Mouse (Mus musculus) spleen, embryonic (tissue): Measurements from ENCODE around the gene Gramd4.

Source experiments
- CTCF ChIA-PET: fragments of 350-600 bp; sonication (Branson Sonifier 250); formaldehyde crosslinking; loops from one replicate; lab custom pipeline; 2022; lab: Charles Lee

Gene Gramd4

DNA sequence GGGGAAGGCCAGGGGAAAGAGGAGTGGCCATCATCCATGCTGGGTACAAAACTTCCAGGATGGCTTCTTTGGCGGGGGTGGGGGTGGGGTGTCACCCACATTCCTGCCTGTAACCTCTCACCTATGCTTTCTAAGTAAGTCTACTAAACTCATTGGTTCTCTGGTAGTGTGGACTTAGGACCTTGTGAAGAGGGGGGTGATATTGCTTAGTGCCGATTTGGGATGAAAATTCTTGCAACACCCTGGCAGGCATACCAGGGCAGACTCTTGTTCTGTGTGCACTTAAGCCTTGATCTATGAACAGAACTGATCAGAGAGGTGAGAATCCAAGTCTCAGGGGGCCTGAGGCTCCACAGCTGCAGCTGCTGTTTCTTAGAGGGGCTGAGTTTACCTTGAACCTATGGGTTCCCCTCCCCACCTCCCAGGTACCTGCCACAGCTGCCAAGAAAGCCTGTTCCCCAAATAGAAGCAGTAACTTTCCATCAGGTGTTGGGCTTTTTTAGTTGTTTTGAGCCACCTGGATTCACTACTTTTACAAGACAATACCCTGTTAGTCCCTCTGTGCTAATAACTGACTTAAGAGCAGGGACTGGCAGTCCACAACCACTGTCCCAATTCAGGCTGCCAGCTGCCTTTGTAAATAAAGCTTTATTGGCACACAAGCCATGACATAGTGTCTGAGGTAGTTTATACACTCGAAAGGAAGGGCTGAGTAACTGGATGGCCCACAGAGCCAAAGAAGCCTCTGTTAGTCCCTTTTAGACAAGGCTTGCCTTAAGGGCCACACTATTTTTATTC lies 118.0 kb downstream of the Gramd4 start:
- CTCF ChIA-PET = no interaction called here

DNA sequence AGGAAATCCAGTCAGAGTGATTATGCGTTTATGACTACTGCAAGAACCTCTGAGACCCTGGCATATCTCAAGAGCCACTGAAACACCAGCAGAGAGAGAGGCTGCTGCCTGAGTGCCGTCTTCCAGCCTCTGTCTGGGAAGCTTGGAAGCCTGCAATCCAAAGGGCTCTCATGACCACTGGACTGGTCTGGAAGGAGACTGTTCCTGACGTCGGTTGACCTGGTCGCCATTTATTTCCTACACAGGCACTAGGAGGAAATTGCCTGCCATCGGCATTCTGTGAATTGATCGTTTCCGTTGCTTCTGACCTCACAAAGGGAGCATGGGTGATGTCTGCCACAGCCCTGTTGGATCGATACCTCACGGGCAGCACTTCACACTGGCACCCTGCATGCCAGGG lies 118.7 kb downstream of the Gramd4 start:
- CTCF ChIA-PET = no interaction called here

DNA sequence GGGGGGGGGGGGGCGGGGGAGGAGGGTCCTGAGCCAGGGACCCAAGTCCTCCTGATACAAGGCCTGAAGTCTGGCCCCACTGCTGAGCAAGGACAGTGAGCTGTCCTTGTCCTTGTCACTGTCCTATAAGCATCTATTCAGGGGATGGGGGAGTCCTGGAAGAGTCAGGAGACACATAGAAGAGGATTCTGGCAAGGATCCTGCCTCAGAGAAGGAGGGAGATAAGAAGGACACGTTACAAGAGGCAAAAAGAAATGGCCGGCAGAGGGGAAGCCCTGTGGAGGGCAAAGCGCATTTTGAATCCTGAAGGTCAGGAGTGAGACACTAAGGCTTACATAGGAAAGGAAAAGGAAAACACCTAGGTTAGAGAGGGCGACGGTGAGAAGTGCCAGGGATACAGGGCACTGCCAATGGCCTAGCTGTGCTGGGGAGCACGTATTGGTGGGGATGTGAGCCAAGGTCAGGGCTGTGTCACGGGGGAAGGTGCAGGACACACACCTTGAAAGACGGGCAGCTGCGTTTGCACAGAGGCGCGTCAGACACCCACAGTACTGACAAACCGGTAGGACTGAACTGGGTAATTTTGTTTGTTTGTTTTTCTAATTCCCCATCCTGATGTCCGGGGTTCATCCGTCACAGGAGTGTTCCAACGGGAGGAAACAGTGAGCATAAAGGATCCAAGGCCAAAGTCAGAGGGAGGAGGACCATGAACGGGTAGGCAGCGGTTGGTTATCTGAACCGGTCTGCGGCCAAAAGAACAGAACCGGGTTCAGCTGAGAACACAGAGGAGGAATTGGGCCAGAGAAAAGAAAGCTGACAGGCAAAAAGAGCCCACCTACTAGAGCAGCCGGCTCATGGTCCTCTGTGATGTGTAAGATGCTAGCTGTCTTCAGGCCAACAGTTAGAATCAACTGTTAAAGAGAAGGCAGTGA lies 119.5 kb downstream of the Gramd4 start:
- CTCF ChIA-PET = interaction anchor here (0.7 kb wide), 1 partner anchor 141 kb away, joined by 3 read pairs; no protein-coding TSS in a partner anchor

DNA sequence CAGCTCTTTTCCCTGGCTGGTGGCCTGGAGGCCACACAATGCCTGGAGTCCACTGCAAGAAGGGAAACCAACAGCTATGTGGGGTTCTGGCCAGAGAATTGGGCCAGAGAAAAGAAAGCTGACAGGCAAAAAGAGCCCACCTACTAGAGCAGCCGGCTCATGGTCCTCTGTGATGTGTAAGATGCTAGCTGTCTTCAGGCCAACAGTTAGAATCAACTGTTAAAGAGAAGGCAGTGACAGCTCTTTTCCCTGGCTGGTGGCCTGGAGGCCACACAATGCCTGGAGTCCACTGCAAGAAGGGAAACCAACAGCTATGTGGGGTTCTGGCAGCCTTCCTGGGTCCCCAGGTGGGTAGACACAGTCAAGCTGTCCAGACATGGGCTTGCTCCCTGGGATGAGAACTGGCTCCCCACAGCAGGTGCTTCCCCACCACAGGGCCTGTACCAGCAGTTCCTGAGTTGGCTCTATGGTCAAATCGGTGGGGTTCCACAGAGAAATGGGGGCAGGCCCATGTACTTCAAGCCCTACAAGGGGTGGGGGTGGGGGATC lies 120.3 kb downstream of the Gramd4 start:
- CTCF ChIA-PET = interaction anchor here (0.6 to 0.7 kb wide), 2 partner anchors 61 to 141 kb away, joined by 3 to 7 read pairs; no protein-coding TSS in a partner anchor

DNA sequence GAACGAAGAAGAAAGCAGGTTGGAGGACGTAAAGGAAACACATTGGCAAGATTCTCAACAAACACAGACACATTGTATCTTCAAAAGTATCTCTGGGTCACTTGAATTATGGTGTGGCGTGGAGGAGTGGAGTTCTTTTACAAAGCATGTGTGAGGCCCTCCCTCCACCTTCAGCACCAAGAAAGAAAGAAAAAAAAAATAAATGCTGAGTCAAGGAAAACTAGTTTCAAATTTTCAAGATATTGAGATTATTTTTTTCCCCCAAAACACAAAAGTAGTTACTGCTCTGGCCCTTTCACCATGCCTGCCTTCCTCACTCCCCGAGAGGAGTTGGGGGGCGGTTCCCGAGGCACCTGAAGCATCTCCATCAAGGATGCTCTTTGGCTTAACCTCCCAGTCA lies 121.1 kb downstream of the Gramd4 start:
- CTCF ChIA-PET = interaction anchor here (0.6 kb wide), 1 partner anchor 60 kb away, joined by 7 read pairs; no protein-coding TSS in a partner anchor

DNA sequence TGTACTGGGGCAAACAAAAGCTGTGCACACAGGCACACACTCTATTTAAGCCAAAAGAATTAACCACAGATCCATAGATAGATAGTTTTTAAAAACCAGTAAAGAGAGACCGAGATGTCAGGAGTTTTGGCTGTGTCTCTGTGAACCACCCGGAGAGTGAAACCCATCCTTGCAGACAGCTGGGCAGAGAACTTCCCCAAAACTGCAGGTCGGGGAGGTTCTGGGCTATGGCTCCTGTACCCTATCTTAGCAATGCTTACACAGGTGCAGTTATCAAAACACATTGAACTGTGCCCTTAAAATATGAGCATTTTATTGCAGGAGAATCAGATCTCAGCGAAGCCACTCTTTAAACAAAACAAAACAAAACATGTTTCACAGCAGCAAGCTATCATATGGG lies 122.9 kb downstream of the Gramd4 start:
- CTCF ChIA-PET = interaction anchor here (0.5 to 1.1 kb wide), 5 partner anchors 8 to 33 kb away, joined by 3 to 8 read pairs (median 3); no protein-coding TSS in a partner anchor

DNA sequence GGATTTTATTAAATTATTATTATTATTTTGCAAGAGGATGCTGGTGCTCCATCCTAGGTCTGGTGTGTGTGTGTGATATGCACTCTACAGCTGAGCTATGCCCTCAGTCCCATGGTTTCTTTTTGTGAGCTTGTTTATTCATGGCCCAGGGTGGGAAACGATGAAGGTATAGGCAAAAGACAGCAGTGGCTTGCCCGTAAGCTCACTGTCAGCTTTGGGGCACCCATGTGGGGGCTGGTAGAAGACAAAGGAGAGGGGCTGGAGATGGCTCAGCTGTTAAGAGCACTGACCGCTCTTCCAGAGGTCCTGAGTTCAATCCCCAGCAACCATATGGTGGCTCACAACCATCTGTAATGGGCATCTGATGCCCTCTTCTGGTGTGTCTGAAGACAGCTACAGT lies 123.8 kb downstream of the Gramd4 start:
- CTCF ChIA-PET = interaction anchor here (0.9 kb wide), 1 partner anchor 9 kb away, joined by 5 read pairs; no protein-coding TSS in a partner anchor

DNA sequence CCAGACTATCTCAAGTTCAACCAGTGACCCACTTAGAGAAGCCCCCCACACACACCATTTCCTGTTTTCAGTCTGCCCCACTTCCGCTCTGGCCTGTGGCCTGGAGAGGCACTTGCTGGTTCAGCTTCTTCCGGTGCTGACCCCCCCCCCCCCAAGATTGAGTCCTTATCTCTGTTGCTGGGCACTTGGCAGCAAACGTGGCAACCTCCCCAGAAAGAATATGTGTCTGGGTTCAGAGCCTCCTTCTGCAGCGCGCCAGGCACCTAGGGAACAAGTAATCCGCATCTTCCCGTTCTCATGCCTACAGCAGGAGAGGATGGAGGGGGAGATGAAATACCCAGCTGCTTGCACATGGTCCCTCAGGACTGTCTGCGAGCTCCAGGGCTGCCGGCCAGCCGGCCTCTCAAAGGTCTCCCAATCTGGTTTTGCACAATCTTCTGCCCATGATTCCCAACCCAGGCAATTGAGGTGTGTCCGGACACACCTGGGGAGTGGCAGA lies 124.5 kb downstream of the Gramd4 start:
- CTCF ChIA-PET = interaction anchor here (0.6 kb wide), 2 partner anchors 38 to 48 kb away, joined by 3 to 6 read pairs; no protein-coding TSS in a partner anchor

DNA sequence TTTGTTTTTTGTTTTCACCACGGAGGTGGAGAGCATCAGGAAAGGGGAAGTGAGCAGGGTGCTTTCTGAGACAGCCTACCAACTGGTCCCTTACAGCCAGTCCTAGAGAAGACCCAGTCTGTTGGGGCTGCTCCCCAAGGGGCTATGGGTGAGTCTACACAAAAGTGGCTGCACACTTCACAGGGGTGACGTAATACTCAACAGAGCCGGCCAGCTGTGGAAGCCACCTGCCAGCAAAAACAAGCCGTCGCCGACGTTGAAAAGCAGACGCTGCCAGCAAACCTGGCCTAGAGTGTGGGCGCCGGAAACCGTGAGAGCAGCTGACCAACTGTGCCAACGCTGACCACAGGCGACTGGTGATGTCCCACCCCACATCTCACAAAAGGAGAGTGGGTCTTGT lies 125.2 kb downstream of the Gramd4 start:
- CTCF ChIA-PET = interaction anchor here (0.6 kb wide), 2 partner anchors 18 to 37 kb away, joined by 3 to 4 read pairs; no protein-coding TSS in a partner anchor

DNA sequence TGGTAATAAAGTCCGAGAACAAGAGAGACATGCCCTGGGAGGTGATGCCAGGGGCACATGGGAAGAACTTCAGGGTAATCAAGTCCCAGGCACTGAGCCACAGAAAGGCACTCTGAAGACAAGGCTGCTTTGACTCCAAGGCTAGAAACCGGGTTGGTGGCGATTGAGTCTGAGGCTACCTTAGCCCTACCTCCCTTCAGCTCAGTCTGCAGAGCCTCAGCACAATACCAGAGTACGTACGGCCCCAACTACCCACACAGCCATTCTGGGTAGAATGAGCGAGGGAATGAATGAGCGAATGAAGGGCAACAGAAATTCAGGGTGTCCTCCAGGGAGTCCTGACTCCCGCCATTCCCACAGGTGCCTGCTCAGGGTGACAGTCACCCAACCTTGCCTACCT lies 126.0 kb downstream of the Gramd4 start:
- CTCF ChIA-PET = interaction anchor here (0.6 to 0.8 kb wide), 3 partner anchors 18 to 334 kb away, joined by 3 to 4 read pairs (median 4); no protein-coding TSS in a partner anchor

DNA sequence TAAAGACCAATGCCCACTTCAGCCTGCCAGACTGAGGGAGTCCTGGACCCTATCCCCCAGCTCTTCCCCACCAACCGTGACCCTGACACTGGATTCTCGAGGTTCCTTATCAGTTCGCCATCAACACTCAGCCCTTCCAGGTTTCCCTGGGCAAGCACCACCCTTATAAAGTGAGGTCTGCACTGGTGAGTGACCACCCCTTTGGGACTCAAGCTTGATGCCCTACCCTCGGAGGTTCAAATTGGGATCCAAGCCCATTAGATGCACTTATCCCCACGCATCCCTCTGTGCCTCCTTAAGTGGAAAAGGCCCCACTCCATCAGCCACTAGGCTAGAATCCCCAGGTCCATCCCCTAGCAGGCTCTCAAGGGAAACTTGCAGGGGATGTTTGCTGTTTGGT lies 126.6 kb downstream of the Gramd4 start:
- CTCF ChIA-PET = interaction anchor here (0.6 to 1.1 kb wide), 4 partner anchors 21 to 335 kb away, joined by 3 to 4 read pairs (median 3); partner anchors contain the start of gene Gramd4

DNA sequence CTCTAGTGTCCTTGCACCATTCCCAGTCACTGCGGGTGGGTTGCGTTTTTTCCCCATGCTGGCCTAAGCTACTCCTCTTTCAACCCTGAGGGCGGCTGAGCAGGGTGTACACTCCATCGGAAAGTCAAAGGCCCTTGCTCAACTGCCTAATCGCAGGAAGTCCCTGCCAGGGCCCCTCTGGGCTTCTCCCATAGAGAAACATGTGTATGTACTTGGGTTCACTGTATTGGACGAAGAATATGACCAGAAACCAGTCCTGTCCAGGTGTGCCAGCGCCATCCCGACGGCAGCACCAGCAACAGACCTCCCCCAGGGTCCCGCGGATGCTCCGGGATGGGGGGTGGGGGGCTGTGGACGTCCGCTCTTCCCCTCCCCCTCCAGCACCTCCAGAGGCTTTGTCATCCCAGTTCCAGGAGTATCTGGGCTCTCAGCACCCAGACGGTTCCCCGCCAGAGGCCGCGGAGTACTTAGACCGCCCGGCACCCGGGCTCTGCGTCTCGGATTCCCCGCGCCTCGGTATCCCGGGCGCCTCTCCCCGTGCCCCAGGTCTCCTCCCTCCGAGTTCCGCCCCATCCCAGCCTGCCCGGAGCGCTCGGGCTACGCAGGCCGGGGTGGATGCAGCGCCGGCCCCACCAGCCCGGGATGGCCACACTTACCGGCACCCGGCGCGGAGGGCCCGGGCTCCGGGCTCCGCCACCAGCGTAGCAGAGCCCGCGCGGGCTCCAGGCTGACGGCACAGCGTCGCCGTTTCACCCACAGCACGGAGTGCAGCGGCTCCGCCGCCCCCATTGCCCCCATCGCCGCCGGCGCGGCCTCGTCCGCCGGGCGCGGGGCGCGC lies 127.6 kb downstream of the Gramd4 start:
- CTCF ChIA-PET = interaction anchor here (0.6 to 1.5 kb wide), 4 partner anchors 18 to 128 kb away, joined by 3 to 15 read pairs (median 4); partner anchors contain the start of gene Gramd4

DNA sequence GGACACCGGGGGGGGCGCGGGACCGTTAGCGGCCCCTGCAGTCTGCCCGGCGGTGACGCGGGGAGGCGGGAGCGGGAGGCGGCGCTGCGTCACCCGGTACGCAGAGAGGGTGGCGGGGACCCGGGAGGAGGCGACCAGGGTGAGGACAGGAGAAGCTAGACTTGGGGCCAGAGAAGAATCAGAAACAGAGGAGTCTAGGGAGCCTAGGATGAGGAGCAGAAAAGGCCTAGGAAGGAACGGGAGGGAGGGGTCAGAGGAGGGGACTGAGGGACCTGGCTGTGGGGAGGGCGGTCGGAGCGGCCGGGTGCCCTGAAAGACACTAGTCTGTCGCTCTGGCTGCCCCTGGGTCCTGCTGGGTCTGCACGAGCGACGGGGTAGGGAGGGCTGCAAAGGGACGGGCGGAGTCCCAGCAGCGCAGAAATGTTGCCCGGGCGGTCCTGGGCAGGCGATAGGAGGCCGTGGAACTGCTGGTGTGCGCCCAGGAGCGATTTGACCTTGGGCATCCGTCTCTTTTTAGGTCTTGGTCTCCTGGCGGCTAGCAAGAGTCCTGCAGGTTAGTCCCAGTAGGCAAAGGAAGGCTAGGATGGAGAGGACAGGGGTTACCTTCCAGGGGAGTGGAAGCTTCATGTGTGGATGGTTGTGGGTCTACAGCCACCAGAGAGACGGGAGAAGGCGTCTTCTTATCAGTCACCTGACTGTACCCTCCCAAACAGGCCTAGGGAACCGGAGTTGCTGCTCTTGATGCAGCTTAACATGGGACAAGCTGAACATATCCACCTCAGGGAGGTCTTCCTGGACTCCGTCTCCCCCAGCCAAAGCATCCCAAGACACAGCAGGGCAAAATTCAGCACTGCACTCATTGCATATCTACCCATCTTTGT lies 128.4 kb downstream of the Gramd4 start, which contains the start of gene Cerk:
Gene Cerk (minus strand): TSS at position 453 of the 881 bp plus-strand sequence.
- CTCF ChIA-PET = interaction anchor here (1.5 kb wide), 1 partner anchor 46 kb away, joined by 4 read pairs; no protein-coding TSS in a partner anchor

DNA sequence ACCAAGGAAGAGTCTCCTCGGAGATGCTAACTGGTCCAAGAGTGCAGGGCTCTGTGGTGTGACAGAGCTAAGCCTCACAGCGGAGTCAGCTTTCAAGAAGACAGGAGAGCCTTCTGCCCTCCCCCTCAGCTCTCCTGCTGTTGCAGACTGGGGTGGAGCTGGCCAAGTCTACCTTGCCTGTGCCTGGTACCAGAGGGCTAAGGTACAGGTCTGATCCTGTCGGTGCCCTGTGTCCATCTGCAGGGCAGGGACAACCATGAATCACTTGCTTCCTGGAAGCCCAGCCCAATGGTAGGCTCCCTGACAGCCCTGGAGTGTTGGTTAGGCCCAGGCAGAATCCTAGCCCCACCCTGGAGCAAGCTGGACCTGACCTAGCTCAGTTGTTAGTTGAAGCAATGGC lies 129.2 kb downstream of the Gramd4 start:
- CTCF ChIA-PET = interaction anchor here (1.5 kb wide), 1 partner anchor 46 kb away, joined by 4 read pairs; no protein-coding TSS in a partner anchor
